Mouse (Mus musculus) lung, postnatal 10 days (tissue): ENCODE measurements around the gene Cdh1.
A peak's percentile ranks its signal among the peaks of the same experiment; 100 is the strongest.

Source experiments
- DNase-seq: peaks from one replicate; pipeline ENCODE4 v3.0.0; 2021

The Cdh1 gene

DNA sequence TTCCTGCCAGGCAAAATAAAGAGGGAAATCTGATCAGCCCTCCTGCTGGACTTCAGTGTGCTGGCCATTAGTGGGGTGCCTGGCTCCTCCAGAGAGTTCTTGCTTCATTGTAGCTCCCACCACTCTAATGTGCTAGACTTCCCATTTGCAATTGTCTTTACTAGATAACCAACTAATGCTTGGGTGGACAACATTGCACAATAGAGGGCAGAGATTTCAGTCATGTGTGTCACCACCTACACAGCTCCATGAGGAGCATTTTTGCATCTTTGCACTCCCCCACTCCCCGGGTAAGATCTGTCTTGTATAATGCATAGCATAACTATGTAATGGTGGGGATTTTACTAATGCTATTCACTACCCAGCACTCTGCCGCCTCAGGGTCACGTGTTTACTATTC lies 21.6 kb downstream of the Cdh1 start:
- DNase-seq = no peak

DNA sequence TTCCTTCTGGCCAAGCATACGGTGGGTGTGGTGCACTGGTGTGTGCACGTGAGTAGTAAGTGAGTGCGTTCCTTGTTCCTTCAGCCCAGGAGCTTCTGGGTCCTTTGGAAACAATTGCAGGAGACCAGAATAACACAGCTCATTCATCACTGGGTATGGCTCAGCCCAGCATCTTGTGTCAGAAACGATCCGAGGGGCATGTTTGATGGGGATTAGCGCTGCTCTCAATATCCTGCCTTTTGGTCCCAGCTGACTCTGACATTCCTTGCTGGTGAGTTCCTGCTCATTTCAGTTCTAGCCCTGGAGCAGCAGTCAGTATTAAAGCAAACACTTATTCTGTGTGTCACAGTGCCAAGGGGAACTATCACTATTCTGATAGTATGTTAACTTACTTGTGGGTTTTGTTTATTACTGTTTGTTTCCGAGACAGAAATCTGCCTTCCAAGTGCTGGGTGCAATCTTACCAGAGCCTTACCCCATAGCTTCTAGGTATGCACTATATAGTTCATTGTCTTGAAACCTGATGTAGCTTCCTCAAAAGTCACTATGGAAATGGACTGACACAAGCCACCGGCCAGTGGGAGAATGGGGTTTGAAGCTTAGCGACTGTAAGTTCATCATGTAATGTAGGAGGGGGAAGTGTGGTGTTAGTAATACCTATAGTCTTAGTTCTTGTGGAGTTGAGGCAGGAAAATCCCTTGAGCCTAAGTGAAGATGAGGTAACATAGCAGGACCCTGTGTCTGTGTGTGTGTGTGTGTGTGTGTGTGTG lies 23.1 kb downstream of the Cdh1 start:
- no peak for DNase-seq

DNA sequence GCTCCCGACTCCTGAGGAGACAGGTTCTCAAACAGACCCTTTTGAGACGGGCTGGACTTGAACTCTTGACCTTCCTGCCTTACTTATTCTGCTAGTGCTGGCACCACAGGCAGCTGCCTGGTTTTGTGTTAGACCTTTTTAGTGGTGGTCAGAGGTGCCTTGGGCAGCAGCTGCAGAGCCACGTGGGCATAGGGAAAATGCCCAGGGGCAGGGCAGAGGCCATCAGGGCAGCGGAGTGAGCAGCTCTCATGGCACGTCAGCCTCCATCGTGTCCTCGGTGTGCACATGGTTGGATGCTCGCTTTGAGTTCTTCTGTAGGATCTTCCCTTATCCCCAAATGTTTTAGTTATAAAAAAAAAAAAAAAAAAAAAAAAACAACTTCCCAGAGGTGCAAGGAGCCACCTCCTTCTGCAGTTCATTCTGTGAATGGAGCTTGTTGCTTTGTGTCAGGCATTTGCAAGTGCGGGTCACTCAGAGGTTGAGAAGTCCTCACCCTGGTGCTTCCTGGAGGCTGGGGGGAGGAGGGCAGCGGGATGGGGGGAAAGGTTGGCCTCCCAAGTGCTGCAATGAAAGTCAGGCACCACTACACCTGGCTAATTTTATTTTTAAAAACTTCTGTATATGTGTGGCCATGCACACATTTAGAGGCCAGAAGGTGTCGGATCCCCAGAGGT lies 25.3 kb downstream of the Cdh1 start:
- DNase-seq = no peak

DNA sequence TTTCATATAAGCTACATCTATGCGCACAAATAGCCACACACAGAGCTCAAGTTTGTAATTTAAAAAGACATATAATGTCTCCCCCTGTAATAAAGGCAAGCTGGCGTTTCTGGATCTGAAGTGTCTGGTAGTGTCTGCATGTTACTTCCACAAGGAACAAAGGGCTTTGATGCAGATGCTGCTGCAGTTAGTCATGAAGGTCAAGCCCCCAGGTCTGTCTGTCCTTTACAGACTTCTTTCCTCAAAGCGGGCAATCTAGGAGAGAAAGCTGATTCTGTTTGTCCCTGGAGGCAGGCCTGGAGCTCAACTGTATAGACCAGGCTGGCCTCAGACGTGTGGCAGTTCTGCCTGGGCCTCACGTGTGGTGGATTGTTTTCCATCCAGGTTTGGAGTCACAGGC lies 26.3 kb downstream of the Cdh1 start:
- no peak for DNase-seq

DNA sequence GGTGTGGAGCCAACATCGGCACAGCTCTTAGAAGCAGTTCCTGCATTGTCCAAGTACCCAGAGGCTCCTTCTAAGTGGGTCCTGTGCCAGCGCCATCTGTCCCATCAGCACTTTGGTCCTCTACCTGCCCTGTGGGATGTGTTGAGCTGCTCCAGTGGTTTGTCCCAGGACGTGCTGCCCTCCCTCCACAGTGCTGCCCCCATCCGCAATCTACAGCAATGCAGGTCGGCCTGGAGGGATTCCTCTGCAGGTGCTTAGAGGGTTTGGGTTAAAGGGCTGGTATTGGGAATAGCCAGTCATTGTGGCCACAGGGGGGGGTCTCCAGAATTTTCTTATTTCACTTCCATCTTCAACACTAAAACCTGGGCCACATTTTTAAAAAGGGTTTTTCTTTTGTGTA lies 28.8 kb downstream of the Cdh1 start:
- no peak for DNase-seq

DNA sequence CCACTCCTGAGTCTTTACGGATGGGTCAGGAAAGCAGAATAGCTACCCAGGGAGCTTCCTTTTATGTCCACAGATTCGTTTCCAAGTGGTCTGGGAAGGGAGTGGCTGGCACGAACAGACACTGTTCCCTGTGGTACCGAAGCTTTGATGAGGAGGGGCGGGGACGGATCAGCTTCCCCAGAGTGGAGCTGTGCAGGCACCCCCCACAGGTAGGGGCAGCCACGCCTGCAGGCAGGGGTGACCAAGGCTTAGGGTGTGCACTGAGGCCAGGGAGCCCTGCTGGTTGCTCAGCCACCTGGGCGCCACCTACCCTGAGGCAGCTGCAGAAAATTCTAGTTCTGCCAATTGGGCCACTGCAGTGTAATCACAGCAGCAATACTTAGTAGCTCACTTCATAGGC lies 29.5 kb downstream of the Cdh1 start:
- no peak for DNase-seq

DNA sequence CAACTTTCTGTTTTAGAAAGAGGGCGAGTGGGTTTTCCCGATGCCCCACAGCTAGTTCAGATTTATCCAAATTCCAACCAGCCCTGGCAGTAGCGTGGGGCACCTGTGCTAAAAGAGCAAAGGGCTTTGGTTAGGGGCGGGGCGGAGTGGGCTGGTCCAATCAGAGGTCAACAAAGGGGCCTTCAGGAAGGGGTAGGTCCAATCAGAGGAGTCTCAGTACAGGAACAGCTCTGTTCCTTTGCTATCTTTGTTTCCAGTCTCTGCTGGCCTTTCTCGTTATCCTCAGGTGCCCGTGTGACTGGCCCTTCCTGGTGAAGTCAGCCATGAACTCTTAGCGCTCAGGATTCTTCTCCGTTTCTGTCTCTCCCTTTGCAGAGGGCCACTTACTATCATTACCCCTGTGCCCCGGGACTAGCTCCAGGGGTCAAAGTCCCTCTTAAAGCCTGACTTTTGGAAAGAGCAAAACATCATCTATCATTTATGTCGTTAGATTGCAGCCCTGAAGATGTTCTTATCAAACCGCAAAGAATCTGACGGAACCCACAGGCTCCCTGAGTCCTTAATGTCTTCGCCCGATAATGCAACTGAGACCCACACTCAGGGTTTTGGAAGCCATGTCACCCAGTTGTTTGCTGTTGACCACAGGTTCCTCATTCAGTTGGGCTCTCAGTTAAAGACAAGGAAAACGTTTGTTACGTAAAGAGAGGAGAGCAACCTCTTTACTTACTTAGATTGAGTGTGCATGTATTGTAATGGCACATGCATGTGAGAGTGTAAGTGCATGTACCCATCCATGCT lies 30.4 kb downstream of the Cdh1 start:
- peak; percentile 31 for DNase-seq

DNA sequence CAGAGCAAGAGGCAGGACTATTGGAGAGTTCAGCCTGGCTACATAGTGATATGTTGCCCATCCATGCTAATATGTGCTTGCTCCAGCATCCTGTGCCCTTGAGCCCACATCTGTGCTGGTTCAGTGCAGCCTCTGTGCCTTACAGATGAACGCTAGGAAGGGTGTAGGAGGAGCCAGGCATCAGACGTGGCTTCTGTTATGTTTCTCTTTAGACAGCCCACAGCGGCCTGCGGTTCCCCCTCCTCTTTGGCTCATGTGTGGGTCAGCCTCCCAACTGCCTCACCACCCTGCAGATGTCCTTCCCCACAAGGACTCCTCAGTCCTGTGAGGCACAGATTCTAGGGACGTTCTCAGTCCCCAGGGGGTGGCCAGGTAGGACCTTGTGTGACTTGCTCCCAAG lies 32.1 kb downstream of the Cdh1 start:
- no peak for DNase-seq

DNA sequence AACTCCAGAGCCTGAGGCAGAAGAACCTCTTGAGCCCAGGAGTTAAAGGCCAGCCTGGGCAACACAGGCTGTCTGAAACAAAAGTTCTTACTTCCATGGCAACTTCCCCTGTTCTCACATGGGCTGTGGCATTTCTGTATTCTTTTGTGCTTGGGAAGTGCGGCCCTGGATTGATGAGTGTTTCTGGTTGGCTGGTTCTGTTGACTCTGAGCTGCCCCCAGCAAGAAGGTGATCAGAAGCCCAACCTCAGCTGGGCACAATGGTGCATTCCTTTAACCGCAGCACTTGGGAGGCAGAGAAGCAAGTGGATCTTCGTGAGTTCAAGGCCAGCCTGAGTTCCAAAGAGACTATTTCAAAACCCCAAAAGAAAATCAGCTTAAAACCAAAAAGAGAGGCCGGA lies 34.3 kb downstream of the Cdh1 start:
- no peak for DNase-seq

DNA sequence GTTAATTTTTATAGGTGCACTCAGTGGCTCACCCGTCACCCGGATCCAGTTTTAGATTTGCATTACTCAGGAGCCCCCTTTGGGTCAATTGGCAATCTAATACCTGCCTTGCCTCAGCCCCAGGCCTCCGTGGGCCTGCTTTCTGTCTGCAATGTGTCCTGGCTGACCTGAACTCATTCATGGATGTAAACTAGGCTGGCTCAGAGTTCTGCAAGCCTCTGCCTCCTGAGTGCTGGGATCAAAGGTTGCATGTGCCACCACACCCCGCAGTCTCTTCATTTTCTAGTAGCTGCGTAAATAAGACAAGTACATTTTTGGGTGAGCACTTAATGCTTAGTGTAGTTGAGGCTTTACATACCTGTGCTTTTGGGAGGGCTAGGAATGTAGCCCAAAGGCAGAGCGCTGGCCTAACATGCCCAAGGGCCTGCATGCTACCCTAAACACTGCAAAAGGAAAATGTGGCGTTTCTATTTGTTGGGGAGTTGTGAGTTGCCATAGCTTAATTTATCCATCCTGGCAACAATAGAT lies 35.7 kb downstream of the Cdh1 start:
- DNase-seq = no peak

DNA sequence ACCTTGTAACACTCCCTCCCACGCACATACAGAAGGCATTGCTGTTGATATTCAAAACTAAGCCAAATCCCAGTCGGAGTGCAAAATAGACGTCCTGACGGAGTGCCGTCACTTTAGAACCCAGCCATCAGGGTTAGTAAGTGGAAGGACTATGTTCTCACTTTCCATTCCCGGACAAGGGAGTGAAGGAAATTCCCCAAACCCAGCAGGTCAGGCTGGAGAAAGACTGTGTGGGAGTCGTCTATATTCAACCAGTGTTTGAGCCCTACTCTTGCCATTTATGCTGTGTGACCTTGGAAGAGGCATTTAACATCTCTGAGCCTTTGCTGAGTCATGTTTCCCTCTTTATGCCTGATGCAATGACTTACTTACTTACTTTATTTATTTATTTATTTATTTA lies 37.1 kb downstream of the Cdh1 start:
- no peak for DNase-seq

DNA sequence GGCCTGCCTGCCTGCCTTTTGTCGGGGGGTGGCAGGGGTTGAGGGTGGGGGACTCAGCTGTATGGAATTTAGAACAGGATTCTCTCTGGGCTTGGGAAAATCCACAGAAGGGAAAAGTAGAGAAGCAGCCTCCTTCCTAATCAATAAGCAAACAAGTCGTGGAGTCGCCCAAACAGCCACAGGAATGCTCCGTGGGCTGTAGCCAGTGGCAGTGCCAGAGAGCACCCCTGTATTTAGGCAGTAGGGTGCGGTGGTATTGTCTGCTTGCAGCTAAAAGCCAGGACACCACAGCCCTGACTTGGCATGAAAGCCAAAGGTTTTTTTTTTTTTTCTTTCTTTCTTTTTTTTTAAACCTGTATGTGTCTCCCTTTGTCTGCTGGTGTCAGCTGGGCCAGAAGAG lies 37.8 kb downstream of the Cdh1 start:
- DNase-seq = no peak

DNA sequence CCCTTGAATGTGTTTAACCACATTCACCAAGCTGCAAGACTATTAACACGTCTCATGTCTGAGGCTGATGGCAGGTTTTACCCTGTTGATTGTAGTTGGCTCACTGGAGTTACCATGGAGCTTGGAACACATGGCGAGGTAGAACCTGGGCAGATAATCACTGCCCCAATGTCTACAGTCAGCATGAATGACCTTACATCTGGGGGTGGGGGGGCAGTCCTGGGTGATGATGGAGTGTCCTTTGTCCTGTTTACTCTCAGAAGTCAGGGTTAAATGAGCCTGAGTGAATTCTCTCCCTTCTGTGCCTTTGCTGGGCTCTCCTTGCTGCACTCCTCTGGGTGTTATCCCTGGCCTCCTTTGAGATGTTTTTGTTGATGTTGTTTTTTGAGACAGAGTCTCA lies 39.0 kb downstream of the Cdh1 start:
- no peak for DNase-seq

DNA sequence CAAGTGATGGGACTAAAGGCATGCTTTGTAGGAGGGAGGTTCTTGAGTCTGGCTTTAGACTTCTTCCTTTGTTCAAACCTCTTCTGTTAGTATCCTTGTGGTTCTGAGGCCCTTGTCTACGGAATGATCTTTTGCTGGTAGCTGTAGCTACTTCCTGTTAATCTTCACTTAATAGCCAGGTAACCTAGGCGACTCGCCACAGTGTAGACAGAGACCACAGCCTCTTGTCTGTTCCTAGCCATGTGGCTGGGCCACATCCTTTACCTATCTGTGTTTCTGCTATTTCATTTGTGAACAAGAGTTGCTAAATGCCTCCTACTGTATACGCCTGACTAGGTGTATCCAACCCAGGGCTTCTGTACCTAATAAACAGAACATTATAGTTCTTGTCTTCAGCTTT lies 39.9 kb downstream of the Cdh1 start:
- no peak for DNase-seq

DNA sequence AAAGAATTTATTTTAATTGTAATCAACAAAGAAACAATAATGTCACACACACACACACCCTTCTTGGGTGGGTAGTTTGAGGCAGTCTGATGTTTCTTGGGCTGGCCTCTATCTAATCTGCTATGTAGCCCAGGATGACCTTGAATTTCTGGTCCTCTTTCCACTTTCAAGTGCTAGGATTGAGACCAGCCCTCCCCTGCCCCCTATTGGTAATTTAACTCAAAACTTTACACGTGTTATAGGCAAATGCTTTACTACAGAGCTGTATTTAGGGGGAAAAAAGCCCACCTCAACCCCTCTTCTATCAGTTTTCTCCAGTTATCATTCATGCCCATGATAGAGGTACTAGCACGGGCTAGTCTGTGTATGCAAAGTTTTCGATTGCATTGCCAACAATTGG lies 41.8 kb downstream of the Cdh1 start:
- DNase-seq = no peak

DNA sequence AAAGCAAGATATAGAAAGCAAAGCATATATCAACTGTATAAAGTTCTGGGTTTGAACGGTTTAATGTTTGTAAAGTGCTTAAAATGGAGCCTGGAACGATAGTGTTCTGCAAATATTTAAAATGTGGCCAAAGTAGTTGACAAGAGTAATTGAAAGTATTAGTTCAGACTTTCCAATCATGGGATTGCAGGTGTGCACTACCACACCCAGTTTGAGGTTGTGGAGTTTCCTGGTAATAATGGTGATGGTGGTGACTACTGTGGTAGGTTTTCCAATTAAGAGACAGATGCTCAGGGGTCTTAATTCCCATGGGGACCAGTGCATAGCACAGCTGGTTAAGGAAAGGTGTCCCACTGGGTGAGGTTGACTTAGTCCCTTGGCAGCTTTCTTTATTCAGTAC lies 43.0 kb downstream of the Cdh1 start:
- no peak for DNase-seq

DNA sequence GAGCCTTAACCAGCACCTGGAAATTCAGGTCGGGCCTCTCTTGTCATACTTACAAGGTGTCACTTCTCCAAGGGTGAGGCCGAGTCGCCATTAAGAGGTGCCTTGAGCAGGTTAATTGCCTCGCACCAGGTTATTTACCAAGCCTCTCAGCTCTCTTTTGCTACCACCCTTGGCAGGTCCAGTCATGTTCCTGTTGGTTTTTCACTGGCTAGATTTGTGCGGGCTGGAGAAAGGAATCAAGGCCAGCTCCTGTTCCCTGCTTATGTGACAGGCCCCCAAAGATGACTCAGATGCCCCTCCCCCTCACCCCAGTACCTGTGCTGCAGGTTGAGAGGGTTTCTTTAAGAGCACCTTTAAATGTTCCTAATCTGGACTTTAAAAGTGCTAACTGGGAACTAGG lies 43.6 kb downstream of the Cdh1 start:
- peak; percentile 8 for DNase-seq

DNA sequence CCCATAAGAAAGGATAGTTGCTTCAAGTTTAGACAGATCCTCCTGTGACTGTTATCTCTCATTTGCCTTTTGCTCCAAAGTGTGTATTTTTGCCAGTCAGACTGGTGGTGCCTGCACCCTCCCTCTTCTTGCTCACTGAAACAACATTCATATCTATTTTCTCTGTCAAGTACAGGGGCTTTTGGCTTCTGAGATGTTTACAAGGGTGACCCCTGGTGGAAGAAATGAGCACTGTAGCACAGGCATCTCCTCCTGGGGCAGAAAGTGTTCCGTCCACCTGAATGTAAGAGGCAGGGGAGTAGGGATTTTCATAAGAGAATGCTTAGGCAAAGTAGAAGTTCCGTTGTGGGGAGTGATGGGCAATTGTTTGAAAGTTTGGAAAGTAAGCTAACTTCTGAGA lies 44.2 kb downstream of the Cdh1 start:
- peak; percentile 88 for DNase-seq

DNA sequence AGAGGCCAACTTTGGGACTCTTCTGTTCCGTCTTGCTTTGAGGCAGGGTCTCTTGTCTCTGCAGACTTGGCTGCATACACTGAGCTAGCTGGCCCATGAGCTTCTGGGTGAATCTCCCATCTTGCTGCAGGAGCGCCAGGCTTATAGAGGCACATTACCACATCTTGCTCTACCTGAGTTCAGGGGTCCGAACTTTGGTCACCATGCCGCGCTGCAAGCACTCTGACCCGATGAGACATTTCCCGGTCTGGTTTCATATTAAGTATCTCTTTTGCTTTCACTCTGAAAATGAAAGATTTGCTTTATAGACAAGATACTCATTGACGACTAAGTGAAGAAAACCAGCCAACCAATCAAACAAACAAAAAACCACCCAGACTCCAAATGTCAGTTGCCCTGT lies 45.3 kb downstream of the Cdh1 start:
- no peak for DNase-seq

DNA sequence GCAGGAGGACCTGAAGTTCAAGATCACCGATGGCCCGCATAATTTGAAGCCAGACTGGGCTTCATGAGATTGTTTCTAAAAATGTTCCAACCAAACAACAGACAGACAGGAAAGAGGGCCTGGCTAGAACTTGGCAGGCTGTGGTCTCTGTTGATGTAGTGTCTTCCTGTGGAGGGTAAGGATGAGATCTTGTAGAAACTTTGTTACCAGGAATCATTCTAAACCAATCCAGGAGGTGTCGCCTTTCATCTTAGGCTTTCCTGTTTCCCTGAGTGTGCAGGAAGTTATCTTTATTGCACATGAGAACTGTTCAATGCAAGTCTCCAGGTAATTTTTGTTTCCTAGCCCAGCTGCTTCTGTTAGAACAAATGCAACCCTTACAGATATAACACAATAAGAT lies 48.8 kb downstream of the Cdh1 start:
- peak; percentile 48 for DNase-seq

DNA sequence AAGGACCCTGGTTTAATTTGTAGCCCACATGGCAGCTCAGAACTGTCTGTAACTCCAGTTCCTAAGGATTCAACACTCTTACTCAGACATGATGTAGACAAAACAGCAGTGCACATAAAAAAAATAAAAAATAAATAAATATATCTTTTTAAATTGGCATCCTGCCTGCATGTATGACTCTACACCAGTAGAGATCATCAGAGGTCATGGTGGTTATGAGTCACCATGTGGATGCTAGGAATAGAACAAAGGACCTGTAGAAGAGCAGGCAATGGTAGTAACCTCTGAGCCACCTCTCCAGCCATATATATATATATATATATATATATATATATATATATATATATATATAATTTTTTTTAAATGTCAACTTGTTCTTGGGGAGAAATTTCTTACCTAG lies 52.9 kb downstream of the Cdh1 start:
- DNase-seq = no peak

DNA sequence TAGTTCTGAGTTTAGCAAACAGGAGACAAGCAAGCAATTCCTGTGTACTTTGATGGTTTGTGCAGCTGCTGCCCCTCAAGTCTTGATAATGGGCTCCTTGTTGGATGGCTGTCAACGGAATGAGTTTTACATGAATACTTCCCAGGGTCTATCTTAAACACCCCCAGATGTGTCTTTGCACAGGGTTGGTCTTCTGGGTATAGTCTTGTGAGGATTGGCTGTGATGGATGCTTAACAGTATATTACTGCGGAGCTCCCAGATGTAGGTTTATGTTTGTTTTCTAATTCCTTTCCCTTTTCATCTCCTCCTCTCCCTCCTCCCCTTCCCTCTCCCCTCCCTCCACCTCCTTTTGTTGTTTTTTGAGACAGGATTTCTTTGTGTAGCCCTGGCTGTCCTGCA lies 69.6 kb downstream of the Cdh1 start:
- DNase-seq = no peak

DNA sequence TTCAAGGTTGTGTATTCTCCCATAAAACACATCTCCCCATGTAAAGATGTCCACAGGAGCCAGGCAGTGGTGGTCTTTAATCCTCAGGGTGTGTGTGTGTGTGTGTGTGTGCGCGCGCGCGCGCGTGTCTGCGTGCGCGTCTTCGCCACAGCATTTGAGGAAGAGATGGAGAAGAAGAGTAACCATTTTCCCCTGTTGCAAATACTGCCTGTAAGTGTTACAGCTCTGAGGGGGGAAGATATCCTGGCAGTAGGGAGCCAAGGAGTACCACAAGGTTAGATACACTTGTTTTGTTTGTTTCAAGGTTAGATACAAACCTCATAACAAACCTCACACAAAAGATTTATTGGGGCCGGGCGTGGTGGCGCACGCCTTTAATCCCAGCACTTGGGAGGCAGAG lies 71.2 kb downstream of the Cdh1 start:
- no peak for DNase-seq

DNA sequence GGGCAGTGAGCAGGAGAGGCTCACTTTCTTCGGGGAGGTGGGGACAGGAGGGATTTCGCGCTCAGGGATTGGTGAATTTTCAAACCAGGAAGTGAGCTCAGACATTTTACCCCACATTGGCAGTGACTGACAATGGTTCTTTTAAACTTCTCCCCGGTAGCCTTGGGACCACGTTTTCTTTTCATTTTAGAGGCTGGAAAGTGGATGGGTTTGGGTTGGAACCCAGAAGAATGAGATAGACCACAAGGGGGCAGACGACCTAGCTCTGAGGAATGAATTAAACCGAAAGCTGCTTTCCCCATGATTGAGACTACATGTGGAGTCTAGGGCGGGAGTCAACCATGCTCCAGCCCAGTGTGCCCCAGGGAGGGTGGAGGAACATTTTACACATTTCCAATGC lies 71.7 kb downstream of the Cdh1 start:
- DNase-seq = no peak
